Mouse (Mus musculus) midbrain, embryonic 12.5 days (tissue): Measurements from ENCODE around the gene Fer. TPM values are rescaled to one million over a fixed set of nuclear protein-coding genes. Genes with fewer than 3 reads are reported as not detected.

ENCODE experiments used
- ATAC-seq: fragments of 200-750 bp; cut with Nextera tagmentation; 2 replicates; pipeline ENCODE4 v1.8.0; 2017; ENCODE audit warnings: low read depth, moderate TSS enrichment, moderate library complexity; ENCODE audit not compliant: low FRiP score
- H3K27ac ChIP-seq: fragments of 300-500 bp; sonication (generic); replicated peaks from 2 replicates; pipeline ENCODE4 v1.5.1; 2016; ENCODE audit warnings: mild to moderate bottlenecking
- H3K27me3 ChIP-seq: fragments of 300-500 bp; sonication (generic); 2 replicates; pipeline ENCODE4 v1.6.1; 2016; ENCODE audit warnings: mild to moderate bottlenecking
- H3K36me3 ChIP-seq: fragments of 300-500 bp; sonication (generic); 2 replicates; pipeline ENCODE4 v1.6.1; 2016
- H3K4me1 ChIP-seq: fragments of 300-500 bp; sonication (generic); 2 replicates; pipeline ENCODE4 v1.6.1; 2016
- H3K4me2 ChIP-seq: fragments of 300-500 bp; sonication (generic); replicated peaks from 2 replicates; pipeline ENCODE4 v1.6.1; 2016; ENCODE audit warnings: mild to moderate bottlenecking, moderate library complexity
- H3K4me3 ChIP-seq: fragments of 300-500 bp; sonication (generic); 2 replicates; pipeline ENCODE4 v1.5.1; 2016; ENCODE audit warnings: mild to moderate bottlenecking
- H3K9ac ChIP-seq: fragments of 300-500 bp; sonication (generic); replicated peaks from 2 replicates; pipeline ENCODE4 v1.6.1; 2016; ENCODE audit warnings: mild to moderate bottlenecking, moderate library complexity
- H3K9me3 ChIP-seq: fragments of 300-500 bp; sonication (generic); 2 replicates; pipeline ENCODE4 v1.6.1; 2016; ENCODE audit warnings: mild to moderate bottlenecking
- WGBS: fragments of 180-500 bp; shearing (Covaris S2); methylation state at CpG from one replicate; pipeline ENCODE4 v1.1.7; 2016; 5-methylcytosine and 5-hydroxymethylcytosine counted together
- polyA plus RNA-seq: library from polyadenylated mRNA; unstranded; fragments of >200 nt; fragmentation: Nextera tagmentation; extraction: Ambion mirVana; gene quantifications from 2 replicates; pipeline ENCODE4 v1.2.1, GENCODE M21; 2016

The Fer gene
- polyA plus RNA-seq, 1 experiment from 2014 or later = 29.4 TPM

DNA sequence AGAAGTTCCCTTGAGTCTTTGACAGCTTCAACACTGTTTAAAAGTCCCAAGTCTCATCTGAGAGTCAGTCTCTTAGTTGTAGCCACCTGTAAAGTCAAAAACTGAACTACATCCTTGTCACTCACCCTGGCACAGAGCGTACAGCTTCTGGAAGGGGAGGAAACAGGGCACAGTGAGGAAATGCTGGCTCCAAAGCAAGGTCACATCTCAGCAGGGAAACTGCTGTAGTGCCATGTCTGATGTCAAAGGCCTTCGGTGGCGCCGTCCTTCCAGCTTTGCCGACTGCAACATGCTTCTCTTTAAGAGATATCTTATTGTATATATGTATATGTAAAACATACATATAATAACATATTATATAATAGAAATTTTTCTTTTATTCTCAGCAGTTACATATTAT lies 188.0 kb downstream of the Fer start:
- WGBS = 87% methylated on average over 5 of the region's 5 CpGs
- Histone ChIP-seq H3K27ac (no peak overlapping the region), H3K4me2 (no peak overlapping the region), H3K4me1 (0 out of 2 replicates have a peak, but pooled peaks cover 4% of the 10 kb centered on the region), H3K36me3 (no peaks in the 10 kb centered on the region), H3K9me3 (no peaks in the 10 kb centered on the region), H3K9ac (no peak overlapping the region), H3K4me3 (no peak overlapping the region), H3K27me3 (no peaks in the 10 kb centered on the region)
- ATAC-seq = no peak

DNA sequence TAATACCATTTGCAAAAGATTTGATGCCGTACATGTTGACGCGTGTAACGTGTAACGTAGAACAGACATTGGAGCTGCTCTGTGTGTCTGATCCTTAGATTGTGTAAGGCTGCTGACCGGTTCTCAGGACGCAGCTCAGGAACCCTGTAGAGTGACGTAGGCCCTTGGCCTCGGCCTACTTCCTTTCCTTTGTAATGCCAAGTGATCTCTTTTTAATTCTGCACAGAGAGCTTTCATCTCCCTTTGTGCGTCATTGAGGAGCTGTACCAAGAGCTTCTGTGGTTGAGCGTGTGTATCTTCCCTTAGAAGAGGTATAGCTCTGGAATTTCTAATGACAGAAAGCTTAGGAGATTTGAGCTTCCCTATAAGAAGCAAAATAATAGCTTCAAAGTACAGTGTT lies 190.8 kb downstream of the Fer start:
- Histone ChIP-seq H3K9ac (no peak overlapping the region), H3K36me3 (no peaks in the 10 kb centered on the region), H3K4me1 (0 out of 2 replicates have a peak, but pooled peaks cover 4% of the 10 kb centered on the region), H3K4me3 (no peak overlapping the region), H3K4me2 (no peak overlapping the region), H3K9me3 (no peaks in the 10 kb centered on the region), H3K27me3 (no peaks in the 10 kb centered on the region), H3K27ac (no peak overlapping the region)
- 76% methylated on average over 11 of the region's 11 CpGs for WGBS
- ATAC-seq = no peak

DNA sequence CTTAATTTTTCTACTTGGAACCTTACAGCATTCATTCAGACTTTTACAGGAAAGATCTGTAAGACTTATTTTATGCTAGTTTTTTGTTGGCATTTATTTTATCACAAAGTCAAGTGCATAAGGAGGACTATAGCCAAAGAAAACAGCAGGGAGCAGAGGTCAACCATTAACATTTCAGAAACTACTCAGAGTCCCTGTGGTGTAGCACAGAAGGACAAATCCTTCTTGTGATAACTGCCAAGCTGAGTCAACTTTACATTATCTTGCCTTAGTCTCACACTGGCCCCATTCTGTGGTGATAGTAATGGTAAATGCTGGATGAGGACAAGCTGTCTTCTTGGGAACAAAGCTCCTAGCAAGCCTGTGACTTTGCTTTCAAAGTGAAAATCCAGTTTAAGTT lies 197.7 kb downstream of the Fer start:
- H3K36me3 ChIP-seq = no peaks in the 10 kb centered on the region
- H3K4me2 ChIP-seq = no peak overlapping the region
- no peaks in the 10 kb centered on the region for H3K9me3 ChIP-seq
- ATAC-seq = no peak
- no peak overlapping the region for H3K27ac ChIP-seq
- no peak overlapping the region for H3K9ac ChIP-seq
- H3K27me3 ChIP-seq = no peaks in the 10 kb centered on the region
- no peaks in the 10 kb centered on the region for H3K4me1 ChIP-seq
- no peak overlapping the region for H3K4me3 ChIP-seq

DNA sequence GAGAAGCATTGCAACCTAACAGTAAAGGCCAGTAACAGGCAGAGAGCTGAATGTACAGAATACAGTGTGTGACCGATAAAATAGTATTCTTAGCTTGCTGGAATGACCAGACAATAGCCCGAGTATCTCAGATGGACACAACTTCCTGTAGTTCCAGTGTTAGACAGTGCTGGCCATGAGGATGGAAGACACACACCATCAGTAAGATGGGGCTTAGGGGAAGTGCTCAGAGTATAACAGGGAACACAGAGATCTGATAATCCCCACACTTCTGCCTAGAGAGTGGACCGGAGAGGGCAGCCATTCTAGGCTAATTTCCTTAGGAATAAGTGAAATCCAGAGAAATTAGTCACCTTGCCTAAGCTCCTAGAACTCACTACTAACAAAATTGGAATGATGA lies 202.4 kb downstream of the Fer start:
- H3K27me3 ChIP-seq = no peaks in the 10 kb centered on the region
- WGBS = 85% methylated on average over 3 of the region's 3 CpGs
- no peak overlapping the region for H3K4me2 ChIP-seq
- H3K4me3 ChIP-seq = no peak overlapping the region
- H3K9ac ChIP-seq = no peak overlapping the region
- H3K36me3 ChIP-seq = no peaks in the 10 kb centered on the region
- no peaks in the 10 kb centered on the region for H3K9me3 ChIP-seq
- no peak for ATAC-seq
- no peaks in the 10 kb centered on the region for H3K4me1 ChIP-seq
- H3K27ac ChIP-seq = no peak overlapping the region

DNA sequence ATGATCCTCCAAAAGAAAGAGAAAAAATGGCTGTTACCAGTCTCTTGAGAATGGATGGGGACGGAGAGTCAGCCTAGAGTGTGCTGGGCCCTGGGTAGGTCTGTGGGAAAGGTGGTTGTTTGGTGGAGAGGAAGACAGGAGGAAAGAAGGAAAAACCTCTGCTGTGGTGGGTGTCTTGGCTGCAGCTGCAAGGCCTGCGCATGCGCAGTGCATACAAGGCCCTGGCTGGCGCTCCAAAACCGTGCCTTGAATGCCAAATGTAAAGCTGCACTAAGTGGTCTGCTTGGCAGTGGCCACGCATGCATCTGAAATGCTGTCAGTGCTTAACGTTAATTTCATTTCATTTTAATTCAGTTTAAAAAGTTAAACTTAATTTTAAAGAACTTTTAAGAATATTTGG lies 214.5 kb downstream of the Fer start:
- 0 out of 2 replicates have a peak, but pooled peaks have one; percentile 58 for ATAC-seq
- 94% methylated on average over 7 of the region's 7 CpGs for WGBS
- H3K27ac ChIP-seq = no peak overlapping the region

DNA sequence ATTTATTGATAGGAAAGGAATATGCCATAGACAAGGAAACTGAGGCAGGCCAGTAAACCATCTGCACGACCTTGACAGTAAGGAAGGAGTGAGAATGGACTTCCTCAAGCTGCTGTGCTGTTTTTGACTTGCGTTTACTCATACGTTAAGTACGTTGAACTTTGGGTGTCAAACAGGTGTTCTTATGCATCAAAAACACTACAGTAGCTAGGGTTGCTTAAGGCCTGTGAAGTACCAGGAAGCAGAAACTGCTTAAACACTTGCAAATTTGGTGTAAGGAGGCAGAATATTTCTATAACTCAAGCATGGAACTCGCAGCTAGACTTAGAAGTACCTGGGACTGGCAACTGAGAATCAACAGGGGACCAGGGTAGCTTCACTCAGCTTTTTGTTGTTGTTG lies 221.9 kb downstream of the Fer start:
- H3K4me2 ChIP-seq = no peak overlapping the region
- H3K9me3 ChIP-seq = no peaks in the 10 kb centered on the region
- ATAC-seq = no peak
- H3K4me3 ChIP-seq = no peak overlapping the region
- no peaks in the 10 kb centered on the region for H3K4me1 ChIP-seq
- H3K36me3 ChIP-seq = no peaks in the 10 kb centered on the region
- H3K27ac ChIP-seq = no peak overlapping the region
- no peak overlapping the region for H3K9ac ChIP-seq
- H3K27me3 ChIP-seq = no peaks in the 10 kb centered on the region
- WGBS = 90% methylated on average over 5 of the region's 5 CpGs

More for the DNA sequence above, 214.5 kb downstream of the Fer start:
- no peaks in the 10 kb centered on the region for H3K27me3 ChIP-seq
- no peaks in the 10 kb centered on the region for H3K4me1 ChIP-seq
- no peak overlapping the region for H3K4me3 ChIP-seq
- H3K9me3 ChIP-seq = no peaks in the 10 kb centered on the region
- no peak overlapping the region for H3K4me2 ChIP-seq
- no peak overlapping the region for H3K9ac ChIP-seq
- H3K36me3 ChIP-seq = no peaks in the 10 kb centered on the region

DNA sequence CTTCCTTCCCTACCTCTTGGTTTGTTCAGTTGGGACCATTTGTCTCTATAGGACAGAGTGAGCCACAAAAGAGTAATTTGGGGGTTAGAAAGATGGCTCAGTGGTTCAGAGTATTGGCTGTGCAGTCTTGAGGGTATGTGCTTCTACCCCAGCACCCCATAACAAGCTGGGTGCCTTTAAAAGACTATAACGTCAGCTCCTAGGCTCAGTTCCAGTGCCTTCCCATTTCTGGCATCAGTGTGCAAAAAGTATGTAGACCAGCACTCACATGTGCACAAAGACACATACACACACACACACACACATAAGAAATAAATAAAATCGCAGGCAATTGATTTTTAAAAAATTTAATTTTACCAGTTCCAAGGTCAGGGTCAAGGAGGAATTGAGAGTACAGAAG lies 222.6 kb downstream of the Fer start:
- Histone ChIP-seq H3K9ac (no peak overlapping the region), H3K4me3 (no peak overlapping the region), H3K4me2 (no peak overlapping the region), H3K27ac (no peak overlapping the region), H3K36me3 (no peaks in the 10 kb centered on the region), H3K9me3 (no peaks in the 10 kb centered on the region), H3K27me3 (no peaks in the 10 kb centered on the region), H3K4me1 (no peaks in the 10 kb centered on the region)
- no peak for ATAC-seq
- WGBS = 96% methylated on average over 2 of the region's 2 CpGs

DNA sequence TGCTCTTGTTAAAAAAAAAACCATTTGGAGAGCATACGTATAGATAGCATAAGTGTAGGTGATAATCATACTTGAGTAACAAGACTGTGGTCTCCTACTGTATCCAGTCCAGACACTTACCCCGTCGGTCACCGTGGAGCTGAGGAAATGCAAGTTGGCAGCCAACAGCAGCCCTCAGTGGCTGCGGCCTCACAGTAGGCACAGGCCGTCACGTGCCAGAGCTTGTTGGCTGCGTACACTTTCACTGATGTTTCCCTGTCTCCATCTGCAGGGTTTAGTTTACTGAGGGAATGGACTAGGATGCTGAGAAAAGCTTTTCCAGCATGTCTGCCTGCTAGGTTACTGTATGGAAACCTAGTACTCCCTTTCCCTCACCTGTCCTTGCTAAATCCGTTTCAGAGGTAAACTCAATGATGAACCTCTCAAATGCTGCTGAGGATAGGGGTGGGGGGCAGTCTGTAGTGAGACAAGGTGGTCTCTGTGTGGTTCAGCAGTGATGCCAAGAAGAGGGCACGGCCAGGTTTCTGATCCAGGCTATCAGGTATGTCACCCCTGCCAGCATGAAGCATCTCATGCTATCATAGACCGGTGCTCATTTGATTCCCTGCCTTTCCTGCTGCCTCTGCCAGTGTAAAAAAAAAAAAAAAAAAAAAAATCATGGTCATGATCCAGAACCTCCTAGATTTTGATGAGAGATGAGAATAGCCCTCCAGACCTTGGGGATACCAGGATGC lies 224.2 kb downstream of the Fer start:
- H3K9ac ChIP-seq = no peak overlapping the region
- H3K27me3 ChIP-seq = no peaks in the 10 kb centered on the region
- WGBS = 94% methylated on average over 11 of the region's 11 CpGs
- H3K9me3 ChIP-seq = no peaks in the 10 kb centered on the region
- no peaks in the 10 kb centered on the region for H3K4me1 ChIP-seq
- no peak overlapping the region for H3K27ac ChIP-seq
- no peak for ATAC-seq
- H3K36me3 ChIP-seq = no peaks in the 10 kb centered on the region
- no peak overlapping the region for H3K4me3 ChIP-seq
- no peak overlapping the region for H3K4me2 ChIP-seq

DNA sequence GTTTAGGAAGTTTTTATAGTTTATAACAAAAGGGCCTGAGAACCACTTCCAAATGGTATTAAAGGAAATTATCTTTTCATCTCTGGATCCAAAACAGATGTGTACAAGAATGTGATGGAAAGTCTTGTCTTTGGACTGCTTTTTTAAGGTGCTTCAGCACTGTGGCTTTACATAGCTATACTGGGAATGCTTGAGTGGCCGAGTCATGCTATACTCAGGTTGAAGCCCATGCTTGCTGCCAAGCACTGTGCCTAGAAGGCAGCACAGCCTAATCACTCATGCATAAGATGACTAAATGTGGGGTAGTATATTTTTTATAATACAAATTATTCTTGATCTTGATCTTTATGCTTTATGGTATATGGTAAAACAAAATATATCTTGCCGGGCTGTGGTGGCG lies 225.0 kb downstream of the Fer start:
- WGBS = 96% methylated on average over 3 of the region's 3 CpGs
- H3K36me3 ChIP-seq = no peaks in the 10 kb centered on the region
- no peak for ATAC-seq

DNA sequence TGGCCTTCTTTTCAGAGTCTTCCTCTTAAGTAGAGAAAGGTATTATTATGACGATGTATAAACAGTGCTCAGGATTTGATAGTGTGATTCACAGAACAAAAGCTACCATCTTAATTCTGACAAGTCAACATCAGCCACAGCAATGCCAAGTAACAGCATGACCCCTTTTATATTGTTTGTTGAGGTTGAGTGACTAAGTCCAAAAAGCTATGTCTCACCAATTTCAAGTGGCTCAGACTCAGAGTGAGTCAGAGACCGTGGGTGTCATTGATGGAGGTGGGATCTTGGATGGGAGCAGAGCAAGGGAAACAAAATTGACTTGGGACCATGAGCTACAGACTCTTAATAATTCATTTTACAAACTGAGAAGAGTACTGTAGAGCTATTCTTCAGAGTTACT lies 230.9 kb downstream of the Fer start:
- Histone ChIP-seq H3K9me3 (no peaks in the 10 kb centered on the region), H3K4me2 (no peak overlapping the region), H3K4me1 (peaks cover 11% of the 10 kb centered on the region), H3K4me3 (no peak overlapping the region), H3K9ac (no peak overlapping the region), H3K27ac (no peak overlapping the region), H3K36me3 (no peaks in the 10 kb centered on the region), H3K27me3 (no peaks in the 10 kb centered on the region)
- ATAC-seq = no peak
- WGBS = 86% methylated on average over 2 of the region's 2 CpGs

More for the DNA sequence above, 225.0 kb downstream of the Fer start:
- H3K27me3 ChIP-seq = no peaks in the 10 kb centered on the region
- H3K9ac ChIP-seq = no peak overlapping the region
- H3K4me3 ChIP-seq = no peak overlapping the region
- no peak overlapping the region for H3K27ac ChIP-seq
- no peaks in the 10 kb centered on the region for H3K9me3 ChIP-seq
- H3K4me1 ChIP-seq = no peaks in the 10 kb centered on the region
- H3K4me2 ChIP-seq = no peak overlapping the region

DNA sequence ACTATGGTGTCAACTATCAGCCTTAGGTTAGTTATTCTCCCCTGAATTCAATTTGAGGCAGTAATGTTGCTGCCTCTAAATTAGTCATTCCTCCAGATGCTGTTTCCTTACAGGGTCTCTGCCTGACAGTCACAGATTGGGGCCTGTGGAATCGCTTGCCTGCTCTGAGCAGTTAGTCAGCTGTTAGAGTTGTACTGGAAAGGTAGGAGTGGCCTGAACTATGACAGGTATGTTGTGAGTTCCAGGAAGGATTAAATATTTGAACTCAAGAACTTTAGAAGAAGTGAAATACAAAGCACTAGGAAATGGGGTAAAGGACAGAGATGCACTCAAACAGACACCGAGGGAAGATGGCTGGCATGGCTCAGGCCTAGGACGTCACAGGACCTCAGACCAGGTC lies 233.9 kb downstream of the Fer start:
- Histone ChIP-seq H3K36me3 (no peaks in the 10 kb centered on the region), H3K27me3 (no peaks in the 10 kb centered on the region), H3K4me1 (peaks cover 11% of the 10 kb centered on the region), H3K4me3 (no peak overlapping the region), H3K4me2 (no peak overlapping the region), H3K27ac (no peak overlapping the region), H3K9me3 (no peaks in the 10 kb centered on the region), H3K9ac (no peak overlapping the region)
- ATAC-seq = no peak
- WGBS = 87% methylated on average over 3 of the region's 3 CpGs

DNA sequence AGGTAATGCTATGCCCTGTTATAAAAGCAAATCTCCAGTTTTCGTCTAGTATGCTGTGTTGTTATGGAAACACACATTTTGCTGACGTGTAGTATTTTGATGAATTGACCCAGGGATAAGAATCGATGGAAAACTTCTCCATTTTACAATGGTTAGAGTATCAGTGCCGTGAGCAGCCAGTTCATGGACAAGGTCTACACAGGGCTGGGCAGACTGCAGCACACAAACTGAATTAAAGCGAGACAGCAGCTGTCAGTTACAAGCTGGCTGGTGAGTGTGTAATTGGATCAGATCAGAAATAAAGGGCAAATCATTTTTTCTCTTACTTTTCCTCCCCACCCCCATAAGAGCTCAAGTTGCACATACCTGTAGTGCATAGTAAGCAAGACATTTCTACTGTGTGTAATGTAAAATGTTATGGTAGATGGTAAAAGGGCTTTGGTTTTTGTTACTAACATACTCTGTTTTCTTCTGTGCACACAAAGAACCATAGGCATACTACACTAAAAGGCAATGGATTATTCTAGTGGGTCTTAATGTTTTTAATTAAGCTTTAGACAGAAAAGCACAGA lies 235.0 kb downstream of the Fer start:
- peak; percentile 70; the same call in 1 of the 2 replicates for ATAC-seq
- Histone ChIP-seq H3K36me3 (no peaks in the 10 kb centered on the region), H3K27ac (no peak overlapping the region; the same call in 1 of the 2 replicates), H3K27me3 (no peaks in the 10 kb centered on the region), H3K4me1 (peaks cover 11% of the 10 kb centered on the region), H3K4me3 (no peak overlapping the region), H3K9ac (no peak overlapping the region), H3K4me2 (no peak overlapping the region), H3K9me3 (no peaks in the 10 kb centered on the region)
- 53% methylated on average over 5 of the region's 5 CpGs for WGBS
